Mouse (Mus musculus): Measurements from ENCODE around the gene Cope.

- TF ChIP-seq POLR2A (IDR thresholded peaks at IDR 0.05; ENCODE audit: borderline replicate concordance, extremely low read depth, insufficient read depth, insufficient read length, poor library complexity, severe bottlenecking) (no peak), CTCF (IDR thresholded peaks at IDR 0.05; ENCODE audit: borderline replicate concordance, extremely low read depth, insufficient read depth, insufficient read length) (no peak)
Observed at GRCm38 (mm10) chr8:70283136-70284077, 18.9 kb upstream of the Cope start.

Measured in brain, embryonic 14.5 days (tissue).